Mouse (Mus musculus) MEL (cell line): ENCODE measurements around the gene Ahsa1.

Experiments
- CTCF ChIP-seq, 3 experiments: IDR thresholded peaks in 2 of 3; conservative IDR thresholded peaks in 1 of 3; 2 replicates each; pipeline ENCODE4 v1.5.1; 2011 to 2012; ENCODE audit warnings: low read length in 3 of 3, low read depth in 2 of 3, mild to moderate bottlenecking in 2 of 3, improper control_type of control experiment in 1 of 3, inconsistent platforms in 1 of 3, mixed read lengths in 1 of 3, moderate library complexity in 1 of 3; ENCODE audit not compliant: control insufficient read depth in 1 of 3, insufficient read depth in 1 of 3, poor library complexity in 1 of 3, severe bottlenecking in 1 of 3
- ELF1 ChIP-seq: IDR thresholded peaks from 2 replicates; pipeline ENCODE4 v1.6.1; 2014; ENCODE audit warnings: low read depth, mild to moderate bottlenecking, inconsistent platforms, low read length, improper control_type of control experiment, moderate library complexity
- EP300 ChIP-seq, 2 experiments: IDR thresholded peaks; 2 replicates each; pipeline ENCODE4 v1.6.1; 2011; ENCODE audit warnings: improper control_type of control experiment in 2 of 2, low read length in 2 of 2, low read depth in 1 of 2, mild to moderate bottlenecking in 1 of 2
- GABPA ChIP-seq: IDR thresholded peaks from 2 replicates; pipeline ENCODE4 v1.6.1; 2012; ENCODE audit warnings: low read depth, mild to moderate bottlenecking, inconsistent platforms, low read length, improper control_type of control experiment, moderate library complexity
- MAFK ChIP-seq: IDR thresholded peaks from 2 replicates; pipeline ENCODE4 v1.6.1; 2011; ENCODE audit warnings: low read depth, mild to moderate bottlenecking, low read length, improper control_type of control experiment, borderline replicate concordance
- NELFE ChIP-seq: IDR thresholded peaks from 2 replicates; pipeline ENCODE4 v1.6.1; 2011; ENCODE audit warnings: low read depth, low read length, improper control_type of control experiment
- POLR2A ChIP-seq, 2 experiments: IDR thresholded peaks; 2 replicates each; pipeline ENCODE4 v1.6.1; 2011 to 2012; ENCODE audit warnings: low read length in 2 of 2, mild to moderate bottlenecking in 2 of 2, control low read depth in 1 of 2, improper control_type of control experiment in 1 of 2, low read depth in 1 of 2, moderate library complexity in 1 of 2; ENCODE audit not compliant: control insufficient read depth in 1 of 2, insufficient read depth in 1 of 2, poor library complexity in 1 of 2
- TAL1 ChIP-seq: IDR thresholded peaks from 2 replicates; pipeline ENCODE4 v1.6.1; 2012; ENCODE audit warnings: mild to moderate bottlenecking, inconsistent platforms, low read length, moderate library complexity, mixed read lengths
- USF1 ChIP-seq: IDR thresholded peaks from 2 replicates; pipeline ENCODE4 v1.6.1; 2014; ENCODE audit warnings: low read depth, mild to moderate bottlenecking, inconsistent platforms, low read length, improper control_type of control experiment, moderate library complexity
- ZNF384 ChIP-seq: IDR thresholded peaks from 2 replicates; pipeline ENCODE4 v1.6.1; 2012; ENCODE audit warnings: low read depth, mild to moderate bottlenecking, inconsistent platforms, low read length, improper control_type of control experiment

GRCm38 (mm10) chr12:87279879-87280278, 13.6 kb downstream of the Ahsa1 start:
- TF ChIP-seq USF1 (no peak), CTCF (IDR thresholded peaks at IDR 0.05 in 2 of 3, conservative IDR thresholded peaks at IDR 0.05 in 1 of 3; ENCODE audit: control insufficient read depth in 1 of 3, insufficient read depth in 1 of 3, low read depth in 2 of 3, low read length in 3 of 3, poor library complexity in 1 of 3, severe bottlenecking in 1 of 3) (no peak), GABPA (no peak), POLR2A (IDR thresholded peaks at IDR 0.05; ENCODE audit: control insufficient read depth in 1 of 2, insufficient read depth in 1 of 2, low read depth in 1 of 2, low read length in 2 of 2, poor library complexity in 1 of 2) (no peak), MAFK (no peak), NELFE (no peak), EP300 (IDR thresholded peaks at IDR 0.05; ENCODE audit: low read depth in 1 of 2, low read length in 2 of 2) (no peak), TAL1 (no peak), ELF1 (no peak), ZNF384 (no peak)
